Mouse (Mus musculus) activated CD4-positive, CD25-positive, alpha-beta regulatory T cell, adult 4 months (primary cell): Measurements from ENCODE around the gene St3gal4. TPM values are rescaled to one million over a fixed set of nuclear protein-coding genes. Genes with fewer than 3 reads are reported as not detected.

Source experiments
- ATAC-seq: one replicate; pipeline ENCODE4 v1.8.0; 2017
- polyA plus RNA-seq, 2 experiments: library from polyadenylated mRNA; unstranded; fragments of 100-300 nt; shearing (Covaris generic); gene quantifications; one replicate each; pipeline ENCODE4 v1.2.1; 2017

St3gal4 gene
- polyA plus RNA-seq, 2 experiments from 2014 or later: 12.0 to 21.5 TPM

GRCm38 (mm10) chr9:35048449-35048848 is 70.6 kb downstream of the St3gal4 start:
- ATAC-seq: no peak

DNA sequence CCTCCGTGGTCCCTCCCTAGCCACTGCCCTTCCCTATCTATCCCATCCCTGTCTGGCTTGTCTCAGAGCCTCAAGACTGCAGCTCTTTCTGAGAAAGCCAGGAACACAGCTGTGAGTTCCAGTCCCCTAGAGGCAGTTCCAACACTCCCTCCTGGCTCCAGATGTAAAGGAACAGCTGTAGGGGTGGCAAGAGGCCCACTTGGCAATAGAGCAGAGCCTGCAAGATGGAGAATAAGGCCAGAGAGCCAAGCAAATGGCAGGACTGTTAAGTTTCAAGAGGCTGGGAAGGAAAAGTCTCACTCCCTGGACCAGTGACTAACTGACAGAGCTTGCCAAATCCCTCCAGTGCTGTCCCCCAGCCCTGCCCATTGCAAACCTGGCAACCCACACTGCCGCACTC is 73.3 kb downstream of the St3gal4 start:
- ATAC-seq: no peak

GRCm38 (mm10) chr9:35045031-35045531 is 74.0 kb downstream of the St3gal4 start:
- ATAC-seq: no peak

DNA sequence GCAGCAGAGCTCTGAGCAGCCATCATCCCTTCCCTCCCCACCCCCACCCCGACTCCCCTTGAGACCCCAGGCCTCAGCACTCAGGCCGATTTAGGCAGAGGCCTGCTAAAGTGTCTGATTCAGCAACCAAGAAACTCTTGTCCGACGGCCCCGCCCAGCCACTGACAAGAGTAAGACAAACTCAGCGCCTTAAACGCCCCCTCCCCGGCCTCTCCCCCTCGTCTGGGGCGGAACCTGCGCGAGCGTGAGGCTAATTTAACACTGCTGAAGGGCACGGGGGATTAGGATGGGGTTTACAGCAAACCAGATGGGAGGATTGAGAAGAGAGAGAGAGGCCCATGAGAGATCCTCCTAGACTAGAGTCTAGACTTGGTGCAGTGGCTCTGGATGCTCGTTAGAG is 74.6 kb downstream of the St3gal4 start:
- no peak for ATAC-seq

DNA sequence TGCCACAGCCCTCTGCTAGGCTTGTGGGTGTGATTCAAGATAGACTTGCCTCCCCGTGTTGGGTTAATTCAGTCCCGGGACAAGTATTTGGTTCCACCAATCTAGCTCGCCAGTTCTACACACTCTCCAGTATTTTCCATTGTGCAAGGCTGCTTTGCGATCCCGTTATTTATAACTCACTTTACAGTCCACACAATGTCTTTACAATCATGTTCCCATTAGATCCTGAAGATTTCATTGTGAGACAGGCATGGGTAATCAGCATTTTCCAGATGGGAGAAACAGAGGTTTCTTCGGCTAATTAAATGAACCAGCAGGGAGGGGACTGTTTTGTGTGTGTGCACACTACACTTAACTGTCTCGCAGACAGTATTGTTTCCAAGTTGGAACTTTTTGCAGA is 75.4 kb downstream of the St3gal4 start:
- ATAC-seq: no peak

DNA sequence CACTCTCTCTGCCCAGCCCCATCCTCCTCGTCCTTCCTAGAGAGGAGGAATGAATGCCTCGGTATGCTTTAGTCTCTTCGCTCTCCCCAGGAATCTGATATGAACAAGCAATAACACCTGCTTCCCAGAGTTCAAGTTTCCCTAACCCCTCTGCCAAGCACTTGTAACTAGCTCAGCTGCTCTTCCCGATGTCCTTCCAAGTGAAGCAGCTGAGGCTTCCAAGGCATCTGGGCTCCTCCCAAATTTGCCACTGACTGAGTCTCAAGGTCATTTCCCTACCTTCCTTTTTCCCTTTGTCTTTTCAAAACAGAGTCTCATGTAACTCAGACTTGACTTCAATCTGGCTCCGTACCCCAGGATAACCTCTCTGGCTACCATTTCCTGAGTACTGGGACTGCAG is 77.6 kb downstream of the St3gal4 start:
- no peak for ATAC-seq

GRCm38 (mm10) chr9:35039846-35040245 is 79.2 kb downstream of the St3gal4 start:
- no peak for ATAC-seq

- ATAC-seq: no peak
These were observed 80.0 kb downstream of the St3gal4 start for GRCm38 (mm10) chr9:35038922-35039586.

GRCm38 (mm10) chr9:35035074-35035473 is 84.0 kb downstream of the St3gal4 start:
- no peak for ATAC-seq

- no peak for ATAC-seq
These were observed 86.6 kb downstream of the St3gal4 start for GRCm38 (mm10) chr9:35032457-35032856.

GRCm38 (mm10) chr9:35030823-35031222 is 88.2 kb downstream of the St3gal4 start:
- no peak for ATAC-seq

DNA sequence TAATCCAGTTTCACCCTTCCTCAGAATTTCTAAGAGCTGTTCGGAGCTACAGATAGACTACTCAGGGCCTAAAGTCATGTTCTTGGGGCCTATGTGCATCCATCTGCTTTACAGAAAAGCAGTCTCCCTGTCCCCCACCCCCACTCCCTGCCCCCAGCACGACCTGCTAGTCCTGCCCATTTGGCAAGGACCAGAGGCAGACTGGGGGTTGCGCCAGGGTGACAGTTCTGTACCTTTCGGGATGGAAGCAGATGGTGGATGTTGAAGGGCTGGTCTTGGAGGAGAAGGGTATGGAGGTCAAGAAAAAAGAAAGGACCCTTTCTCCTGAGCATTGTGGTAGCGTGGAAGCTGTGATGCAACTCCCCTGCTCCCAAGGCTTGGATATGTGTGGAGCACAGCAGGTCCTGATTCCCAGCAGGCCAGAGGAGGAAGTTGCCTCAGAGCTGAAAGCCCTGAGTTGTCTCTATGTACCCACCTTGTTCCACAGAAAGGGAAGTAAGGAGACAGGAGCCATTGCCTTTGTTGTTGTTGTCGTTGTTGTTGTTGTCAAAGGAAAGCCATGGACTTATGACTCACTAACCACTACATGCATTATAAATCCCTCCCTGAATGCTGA is 91.6 kb downstream of the St3gal4 start:
- no peak for ATAC-seq

GRCm38 (mm10) chr9:35026897-35027311 is 92.2 kb downstream of the St3gal4 start:
- ATAC-seq: no peak

GRCm38 (mm10) chr9:35026311-35026710 is 92.8 kb downstream of the St3gal4 start:
- no peak for ATAC-seq

- no peak for ATAC-seq
These were observed 94.2 kb downstream of the St3gal4 start for GRCm38 (mm10) chr9:35024591-35025496.

GRCm38 (mm10) chr9:35021744-35022143 is 97.3 kb downstream of the St3gal4 start:
- ATAC-seq: no peak

GRCm38 (mm10) chr9:35020015-35020653 is 98.9 kb downstream of the St3gal4 start:
- ATAC-seq: no peak

DNA sequence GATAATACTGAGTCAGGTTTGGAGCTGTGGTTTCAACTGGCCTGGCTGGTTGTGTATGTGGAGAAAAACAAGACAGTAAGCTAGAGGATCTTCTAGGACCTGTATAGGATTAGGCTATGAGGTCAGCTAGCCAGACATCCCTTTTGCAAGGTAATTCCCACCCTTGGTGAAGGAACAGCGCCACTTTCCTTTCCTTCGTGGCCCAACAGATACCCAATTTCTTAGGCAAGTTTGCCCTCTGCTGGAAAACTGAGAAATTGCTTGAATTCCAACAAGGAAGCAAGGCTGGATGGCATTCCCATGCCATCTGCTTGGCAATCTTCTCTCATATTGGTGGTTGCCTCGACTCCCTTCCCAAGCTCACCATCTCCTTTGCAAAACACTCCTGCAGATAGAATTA is 99.7 kb downstream of the St3gal4 start:
- ATAC-seq: no peak

- ATAC-seq: no peak
These were observed 101.0 kb downstream of the St3gal4 start for GRCm38 (mm10) chr9:35018056-35018455.

DNA sequence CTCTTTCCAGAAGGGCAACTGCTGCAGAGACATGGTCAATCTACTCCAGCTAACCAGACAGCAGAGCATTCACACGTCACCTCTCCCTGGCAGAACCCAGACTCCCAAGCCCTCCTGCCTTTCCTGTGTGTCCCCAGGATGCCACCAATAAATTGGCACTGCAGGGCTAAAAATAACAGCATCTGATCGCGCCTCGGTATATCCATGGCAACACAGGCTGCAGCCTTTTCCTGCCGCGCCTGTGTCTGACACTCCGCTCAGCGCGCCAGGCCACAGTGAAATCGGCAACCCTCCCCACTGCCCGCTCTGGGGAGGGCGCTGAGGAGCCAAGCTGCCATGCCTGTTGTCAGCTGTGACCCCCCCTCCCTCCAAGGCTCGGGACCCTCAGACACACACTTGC is 101.5 kb downstream of the St3gal4 start:
- no peak for ATAC-seq

DNA sequence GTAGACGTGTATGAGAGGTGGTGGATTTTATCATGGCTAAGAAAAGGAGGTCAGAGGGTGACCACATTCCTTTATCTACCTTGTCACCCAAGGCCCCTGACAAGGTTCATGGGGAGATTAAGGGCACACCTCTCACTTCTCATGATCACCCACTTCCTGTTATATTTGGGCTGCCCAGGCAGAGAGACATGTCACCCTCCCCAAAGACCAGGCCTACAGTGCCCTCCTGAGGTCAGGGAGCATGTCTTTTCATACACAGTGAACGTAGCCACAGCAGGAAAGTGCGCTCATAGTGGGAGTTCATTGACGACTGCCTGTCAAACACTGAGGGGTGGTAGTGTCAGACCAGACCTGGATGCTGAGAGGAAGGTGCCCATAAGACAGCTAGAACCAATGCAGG is 102.3 kb downstream of the St3gal4 start:
- peak; percentile 93 for ATAC-seq

- ATAC-seq: no peak
These were observed 111.2 kb downstream of the St3gal4 start for GRCm38 (mm10) chr9:35007697-35008341.
